In genomic region chr3:133435774-133436148, GRCm38 (mm10) we compare ENCODE assay signal across 25 mouse cellular contexts.
"Had no signal": no experiment of that assay in that cellular context is flagged by ENCODE, and none has a peak within 500 bp of the region (broad histone marks: within the 10 kb centered on the region; RNA-seq: fewer than 3 reads in every experiment).

No protein-coding gene starts in this region.

- H3K27ac ChIP-seq: gastrocnemius, adult 2 months; heart, adult 2 months; heart, embryonic 13.5 days; heart, embryonic 15.5 days; hindbrain, embryonic 13.5 days; hindbrain, embryonic 15.5 days; hindbrain, postnatal 0 days; intestine, embryonic 15.5 days; layer of hippocampus, adult 2 months; limb, embryonic 13.5 days; limb, embryonic 15.5 days; liver, embryonic 12.5 days; liver, embryonic 14.5 days had no signal

- H3K9me3 ChIP-seq: heart, embryonic 13.5 days; heart, embryonic 15.5 days; hindbrain, embryonic 13.5 days; hindbrain, embryonic 15.5 days; intestine, embryonic 15.5 days; limb, embryonic 13.5 days; limb, embryonic 15.5 days; liver, embryonic 12.5 days had no signal

- H3K27me3 ChIP-seq: heart, embryonic 13.5 days; heart, embryonic 15.5 days; hindbrain, embryonic 13.5 days; hindbrain, embryonic 15.5 days; intestine, embryonic 15.5 days; limb, embryonic 13.5 days; limb, embryonic 15.5 days; liver, embryonic 12.5 days had no signal

- H3K4me1 ChIP-seq: heart, embryonic 13.5 days; heart, embryonic 15.5 days; hindbrain, embryonic 13.5 days; hindbrain, embryonic 15.5 days; intestine, embryonic 15.5 days; limb, embryonic 13.5 days; limb, embryonic 15.5 days; liver, embryonic 12.5 days had no signal

- ATAC-seq: hindbrain, postnatal 0 days; inflammation-experienced regulatory T-cells, adult 6 months; intestine, embryonic 15.5 days; intestine, postnatal 0 days; liver, embryonic 12.5 days had no signal

- H3K4me3 ChIP-seq: gastrocnemius, adult 2 months; heart, adult 2 months; heart, embryonic 13.5 days; heart, embryonic 15.5 days; hindbrain, embryonic 13.5 days; hindbrain, embryonic 15.5 days; intestine, embryonic 15.5 days; layer of hippocampus, adult 2 months; limb, embryonic 13.5 days; limb, embryonic 15.5 days; liver, embryonic 12.5 days had no signal

- DNase-seq: gastrocnemius, adult 2 months; gastrocnemius, postnatal 10 days; gastrocnemius, postnatal 25 days; heart, adult 11 months; heart, adult 2 months; heart, postnatal 14 days; heart, postnatal 36 days; kidney, adult 18-20 months; kidney, postnatal 10 days; kidney, postnatal 25 days; kidney, postnatal 4 days; left cerebral cortex, postnatal 4 days had no signal

- H3K36me3 ChIP-seq: heart, embryonic 13.5 days; heart, embryonic 15.5 days; hindbrain, embryonic 13.5 days; hindbrain, embryonic 15.5 days; intestine, embryonic 15.5 days; limb, embryonic 13.5 days; limb, embryonic 15.5 days; liver, embryonic 12.5 days had no signal
